Mouse (Mus musculus) MEL (cell line): Measurements from ENCODE around the gene Nampt.

Experiments used
- CTCF ChIP-seq, 3 experiments: IDR thresholded peaks in 2 of 3; conservative IDR thresholded peaks in 1 of 3; 2 replicates each; pipeline ENCODE4 v1.5.1; 2011 to 2012; ENCODE audit warnings: low read length in 3 of 3, low read depth in 2 of 3, mild to moderate bottlenecking in 2 of 3, improper control_type of control experiment in 1 of 3, inconsistent platforms in 1 of 3, mixed read lengths in 1 of 3, moderate library complexity in 1 of 3; ENCODE audit not compliant: control insufficient read depth in 1 of 3, insufficient read depth in 1 of 3, poor library complexity in 1 of 3, severe bottlenecking in 1 of 3
- ELF1 ChIP-seq: IDR thresholded peaks from 2 replicates; pipeline ENCODE4 v1.6.1; 2014; ENCODE audit warnings: low read depth, mild to moderate bottlenecking, inconsistent platforms, low read length, improper control_type of control experiment, moderate library complexity
- EP300 ChIP-seq, 2 experiments: IDR thresholded peaks; 2 replicates each; pipeline ENCODE4 v1.6.1; 2011; ENCODE audit warnings: improper control_type of control experiment in 2 of 2, low read length in 2 of 2, low read depth in 1 of 2, mild to moderate bottlenecking in 1 of 2
- GATA1 ChIP-seq: IDR thresholded peaks from 2 replicates; pipeline ENCODE4 v1.6.1; 2011; ENCODE audit warnings: low read depth, low read length, improper control_type of control experiment
- HCFC1 ChIP-seq: IDR thresholded peaks from 2 replicates; pipeline ENCODE4 v1.6.1; 2012; ENCODE audit warnings: low read depth, mild to moderate bottlenecking, inconsistent platforms, low read length, improper control_type of control experiment, moderate library complexity
- KAT2A ChIP-seq: conservative IDR thresholded peaks from 2 replicates; pipeline ENCODE4 v1.6.1; 2012; ENCODE audit warnings: low read depth, low read length, improper control_type of control experiment, inconsistent platforms
- MYB ChIP-seq: IDR thresholded peaks from 2 replicates; pipeline ENCODE4 v1.6.1; 2011; ENCODE audit warnings: mild to moderate bottlenecking, low read depth, low read length, improper control_type of control experiment
- POLR2A ChIP-seq, 2 experiments: IDR thresholded peaks; 2 replicates each; pipeline ENCODE4 v1.6.1; 2011 to 2012; ENCODE audit warnings: low read length in 2 of 2, mild to moderate bottlenecking in 2 of 2, control low read depth in 1 of 2, improper control_type of control experiment in 1 of 2, low read depth in 1 of 2, moderate library complexity in 1 of 2; ENCODE audit not compliant: control insufficient read depth in 1 of 2, insufficient read depth in 1 of 2, poor library complexity in 1 of 2
- POLR2AphosphoS2 ChIP-seq: IDR thresholded peaks from 2 replicates; pipeline ENCODE4 v1.6.1; 2011; ENCODE audit warnings: low read length, improper control_type of control experiment
- UBTF ChIP-seq: IDR thresholded peaks from 2 replicates; pipeline ENCODE4 v1.6.1; 2012; ENCODE audit warnings: low read depth, mild to moderate bottlenecking, inconsistent platforms, low read length, improper control_type of control experiment, moderate library complexity, borderline replicate concordance; ENCODE audit not compliant: insufficient read depth
- USF2 ChIP-seq, 2 experiments: IDR thresholded peaks; 2 replicates each; pipeline ENCODE4 v1.6.1; 2011 to 2012; ENCODE audit warnings: improper control_type of control experiment in 2 of 2, low read length in 2 of 2, borderline replicate concordance in 1 of 2, inconsistent platforms in 1 of 2, low read depth in 1 of 2, mild to moderate bottlenecking in 1 of 2; ENCODE audit not compliant: insufficient read depth in 1 of 2
- ZC3H11A ChIP-seq: IDR thresholded peaks from 2 replicates; pipeline ENCODE4 v1.6.1; 2012; ENCODE audit warnings: low read depth, mild to moderate bottlenecking, inconsistent platforms, low read length, improper control_type of control experiment
- ZNF384 ChIP-seq: IDR thresholded peaks from 2 replicates; pipeline ENCODE4 v1.6.1; 2012; ENCODE audit warnings: low read depth, mild to moderate bottlenecking, inconsistent platforms, low read length, improper control_type of control experiment

DNA sequence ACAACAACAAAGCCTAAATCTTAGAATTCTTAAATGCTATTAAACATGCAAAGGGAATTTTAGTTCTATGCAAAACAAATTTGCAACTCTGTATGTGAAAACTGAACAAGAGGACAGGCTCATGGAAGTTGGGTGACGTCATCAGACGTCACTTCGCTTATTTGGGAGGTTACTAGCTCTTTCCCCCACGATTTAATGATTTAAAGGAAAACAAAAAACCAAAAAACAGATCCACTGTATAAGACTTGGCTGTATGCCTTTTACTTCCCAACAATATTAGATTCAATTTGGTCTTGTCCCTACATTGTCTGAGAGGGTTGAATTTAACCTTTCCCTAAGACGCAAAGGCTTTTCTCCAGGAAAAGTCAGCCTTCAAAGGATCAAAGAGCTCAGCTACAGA is at the start of gene Nampt:
- TF ChIP-seq CTCF (IDR thresholded peaks at IDR 0.05 in 2 of 3, conservative IDR thresholded peaks at IDR 0.05 in 1 of 3; ENCODE audit: control insufficient read depth in 1 of 3, insufficient read depth in 1 of 3, low read depth in 2 of 3, low read length in 3 of 3, poor library complexity in 1 of 3, severe bottlenecking in 1 of 3) (no peak), ELF1 (no peak), ZNF384 (no peak), POLR2A (IDR thresholded peaks at IDR 0.05; ENCODE audit: control insufficient read depth in 1 of 2, insufficient read depth in 1 of 2, low read depth in 1 of 2, low read length in 2 of 2, poor library complexity in 1 of 2) (no peak), MYB (no peak), HCFC1 (no peak), KAT2A (no peak), GATA1 (no peak), POLR2AphosphoS2 (no peak), USF2 (IDR thresholded peaks at IDR 0.05; ENCODE audit: borderline replicate concordance in 1 of 2, insufficient read depth in 1 of 2, low read depth in 1 of 2, low read length in 2 of 2) (no peak), ZC3H11A (no peak), UBTF (no peak), EP300 (IDR thresholded peaks at IDR 0.05; ENCODE audit: low read depth in 1 of 2, low read length in 2 of 2) (no peak)
